Mouse (Mus musculus): ENCODE data around the gene Casp1. TPM values are rescaled to one million over a fixed set of nuclear protein-coding genes. Genes with fewer than 3 reads are reported as not detected.

The Casp1 gene
- total and polyA plus RNA-seq, 3 experiments, result not detected

- TF ChIP-seq POLR2AphosphoS5 (IDR thresholded peaks at IDR 0.05; ENCODE audit: insufficient replicate concordance, low read depth, low read length), result no peak
- no peak for TF ChIP-seq CTCF (IDR thresholded peaks at IDR 0.05; ENCODE audit: low read depth, low read length)
- no peak for TF ChIP-seq TAL1 (conservative IDR thresholded peaks at IDR 0.05; ENCODE audit: low read depth, low read length)
- no peak for TF ChIP-seq GATA2 (IDR thresholded peaks at IDR 0.05; ENCODE audit: borderline replicate concordance, low read depth, low read length)
- no peak for ATAC-seq (ENCODE audit: extremely low read depth, insufficient number of reproducible peaks, low FRiP score, poor library complexity, severe bottlenecking)
- Histone ChIP-seq H3K4me1 (ENCODE audit: insufficient read depth, low read depth, low read length) (no peaks in the 10 kb centered on the region), H3K36me3 (replicated peaks) (no peaks in the 10 kb centered on the region), H3K27me3 (ENCODE audit: insufficient read depth, low read length) (no peaks in the 10 kb centered on the region), H3K9me3 (replicated peaks) (no peaks in the 10 kb centered on the region), H3K4me3 (ENCODE audit: low read depth, low read length) (no peak overlapping the region)
- DNase-seq (ENCODE audit: low spot score), result no peak
Observed at GRCm38 (mm10) chr9:5328204-5328603, 29.9 kb downstream of the Casp1 start.

- no peaks in the 10 kb centered on the region for H3K36me3 ChIP-seq (replicated peaks)
- no peak for DNase-seq (ENCODE audit: low spot score)
- H3K9me3 ChIP-seq (replicated peaks), result no peaks in the 10 kb centered on the region
- no peak overlapping the region for H3K4me3 ChIP-seq (ENCODE audit: low read depth, low read length)
- H3K27me3 ChIP-seq (ENCODE audit: insufficient read depth, low read length), result no peaks in the 10 kb centered on the region
- no peak for TF ChIP-seq POLR2AphosphoS5 (IDR thresholded peaks at IDR 0.05; ENCODE audit: insufficient replicate concordance, low read depth, low read length)
- TF ChIP-seq GATA2 (IDR thresholded peaks at IDR 0.05; ENCODE audit: borderline replicate concordance, low read depth, low read length), result no peak
- no peak for TF ChIP-seq TAL1 (conservative IDR thresholded peaks at IDR 0.05; ENCODE audit: low read depth, low read length)
- no peak for TF ChIP-seq GATA1 (IDR thresholded peaks at IDR 0.05; ENCODE audit: borderline replicate concordance, low read length)
- no peak for TF ChIP-seq CTCF (IDR thresholded peaks at IDR 0.05; ENCODE audit: low read depth, low read length)
- no peaks in the 10 kb centered on the region for H3K4me1 ChIP-seq (ENCODE audit: insufficient read depth, low read depth, low read length)
- ATAC-seq (ENCODE audit: extremely low read depth, insufficient number of reproducible peaks, low FRiP score, poor library complexity, severe bottlenecking), result no peak
Observed at GRCm38 (mm10) chr9:5332441-5332840, 34.1 kb downstream of the Casp1 start.

GRCm38 (mm10) chr9:5333422-5333821 is 35.1 kb downstream of the Casp1 start:
- H3K36me3 ChIP-seq (replicated peaks), result no peaks in the 10 kb centered on the region
- no peaks in the 10 kb centered on the region for H3K4me1 ChIP-seq (ENCODE audit: insufficient read depth, low read depth, low read length)
- no peaks in the 10 kb centered on the region for H3K9me3 ChIP-seq (replicated peaks)
- no peak for TF ChIP-seq TAL1 (conservative IDR thresholded peaks at IDR 0.05; ENCODE audit: low read depth, low read length)
- ATAC-seq (ENCODE audit: extremely low read depth, insufficient number of reproducible peaks, low FRiP score, poor library complexity, severe bottlenecking) (no peak), DNase-seq (ENCODE audit: low spot score) (no peak)
- H3K27me3 ChIP-seq (ENCODE audit: insufficient read depth, low read length), result no peaks in the 10 kb centered on the region
- no peak overlapping the region for H3K4me3 ChIP-seq (ENCODE audit: low read depth, low read length)

GRCm38 (mm10) chr9:5343092-5343491 is 44.8 kb downstream of the Casp1 start:
- Histone ChIP-seq H3K27me3 (ENCODE audit: insufficient read depth, low read length) (no peaks in the 10 kb centered on the region), H3K36me3 (replicated peaks) (no peaks in the 10 kb centered on the region), H3K4me1 (ENCODE audit: insufficient read depth, low read depth, low read length) (no peaks in the 10 kb centered on the region), H3K9me3 (replicated peaks) (no peaks in the 10 kb centered on the region), H3K4me3 (ENCODE audit: low read depth, low read length) (no peak overlapping the region)
- DNase-seq (ENCODE audit: low spot score) (no peak), ATAC-seq (ENCODE audit: extremely low read depth, insufficient number of reproducible peaks, low FRiP score, poor library complexity, severe bottlenecking) (no peak)
- TF ChIP-seq GATA1 (IDR thresholded peaks at IDR 0.05; ENCODE audit: borderline replicate concordance, low read length) (no peak), CTCF (IDR thresholded peaks at IDR 0.05; ENCODE audit: low read depth, low read length) (no peak), GATA2 (IDR thresholded peaks at IDR 0.05; ENCODE audit: borderline replicate concordance, low read depth, low read length) (no peak), TAL1 (conservative IDR thresholded peaks at IDR 0.05; ENCODE audit: low read depth, low read length) (no peak), POLR2AphosphoS5 (IDR thresholded peaks at IDR 0.05; ENCODE audit: insufficient replicate concordance, low read depth, low read length) (no peak)

- Histone ChIP-seq H3K36me3 (replicated peaks) (no peaks in the 10 kb centered on the region), H3K9me3 (replicated peaks) (no peaks in the 10 kb centered on the region), H3K4me1 (ENCODE audit: insufficient read depth, low read depth, low read length) (no peaks in the 10 kb centered on the region), H3K27me3 (ENCODE audit: insufficient read depth, low read length) (no peaks in the 10 kb centered on the region), H3K4me3 (ENCODE audit: low read depth, low read length) (no peak overlapping the region)
- DNase-seq (ENCODE audit: low spot score) (no peak), ATAC-seq (ENCODE audit: extremely low read depth, insufficient number of reproducible peaks, low FRiP score, poor library complexity, severe bottlenecking) (no peak)
- TF ChIP-seq CTCF (IDR thresholded peaks at IDR 0.05; ENCODE audit: low read depth, low read length) (no peak), TAL1 (conservative IDR thresholded peaks at IDR 0.05; ENCODE audit: low read depth, low read length) (no peak), POLR2AphosphoS5 (IDR thresholded peaks at IDR 0.05; ENCODE audit: insufficient replicate concordance, low read depth, low read length) (no peak), GATA2 (IDR thresholded peaks at IDR 0.05; ENCODE audit: borderline replicate concordance, low read depth, low read length) (no peak), GATA1 (IDR thresholded peaks at IDR 0.05; ENCODE audit: borderline replicate concordance, low read length) (no peak)
Observed at GRCm38 (mm10) chr9:5344090-5344489, 45.8 kb downstream of the Casp1 start.

GRCm38 (mm10) chr9:5345291-5345898 is 47.1 kb downstream of the Casp1 start, which contains the start of gene Casp12:
Gene Casp12 (plus strand): TSS chr9:5345430.
- Histone ChIP-seq H3K4me1 (ENCODE audit: insufficient read depth, low read depth, low read length) (no peaks in the 10 kb centered on the region), H3K9me3 (replicated peaks) (no peaks in the 10 kb centered on the region), H3K27me3 (ENCODE audit: insufficient read depth, low read length) (no peaks in the 10 kb centered on the region), H3K4me3 (ENCODE audit: low read depth, low read length) (no peak within 1 kb of the TSS), H3K36me3 (replicated peaks) (no peaks in the 10 kb centered on the region)
- DNase-seq (ENCODE audit: low spot score), result no peak
- TF ChIP-seq POLR2AphosphoS5 (IDR thresholded peaks at IDR 0.05; ENCODE audit: insufficient replicate concordance, low read depth, low read length) (no peak), GATA2 (IDR thresholded peaks at IDR 0.05; ENCODE audit: borderline replicate concordance, low read depth, low read length) (no peak), CTCF (IDR thresholded peaks at IDR 0.05; ENCODE audit: low read depth, low read length) (no peak), GATA1 (IDR thresholded peaks at IDR 0.05; ENCODE audit: borderline replicate concordance, low read length) (no peak)
- no peak for ATAC-seq (ENCODE audit: extremely low read depth, insufficient number of reproducible peaks, low FRiP score, poor library complexity, severe bottlenecking)

GRCm38 (mm10) chr9:5347381-5347780 is 49.1 kb downstream of the Casp1 start:
- H3K36me3 ChIP-seq (replicated peaks), result no peaks in the 10 kb centered on the region
- no peak for ATAC-seq (ENCODE audit: extremely low read depth, insufficient number of reproducible peaks, low FRiP score, poor library complexity, severe bottlenecking)
- DNase-seq (ENCODE audit: low spot score), result no peak
- no peaks in the 10 kb centered on the region for H3K4me1 ChIP-seq (ENCODE audit: insufficient read depth, low read depth, low read length)
- no peak overlapping the region for H3K4me3 ChIP-seq (ENCODE audit: low read depth, low read length)
- H3K27me3 ChIP-seq (ENCODE audit: insufficient read depth, low read length), result no peaks in the 10 kb centered on the region
- no peaks in the 10 kb centered on the region for H3K9me3 ChIP-seq (replicated peaks)
- no peak for TF ChIP-seq GATA2 (IDR thresholded peaks at IDR 0.05; ENCODE audit: borderline replicate concordance, low read depth, low read length)

Data from G1E (cell line).